32 mouse cellular contexts compared by ENCODE assay signal in the genomic region with DNA sequence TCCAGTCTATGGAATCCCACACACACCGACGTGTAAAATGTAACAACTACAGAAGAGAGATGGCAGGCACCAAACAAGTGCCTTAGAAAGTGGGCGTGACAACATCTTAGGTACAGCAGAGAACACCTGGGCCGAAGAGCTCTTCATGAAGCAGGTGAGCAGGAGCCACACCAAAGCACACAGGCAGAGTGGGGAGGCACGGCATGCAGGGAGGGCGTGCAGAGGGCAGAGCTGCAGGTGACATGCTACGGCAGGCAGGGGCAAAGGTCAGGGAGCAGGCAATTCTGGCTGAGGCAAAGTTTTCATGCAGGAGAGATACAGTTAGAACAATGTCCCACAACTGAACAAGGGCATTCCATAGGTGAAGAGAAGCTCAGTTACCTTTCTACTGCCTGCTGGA.
DNase-seq lines count a peak whose midpoint lies in the region; ATAC-seq and TF ChIP-seq lines count a peak whose summit lies in the region.
"Had no signal": no experiment of that assay in that cellular context is flagged by ENCODE, and none has a peak within 500 bp of the region (broad histone marks: within the 10 kb centered on the region; RNA-seq: fewer than 3 reads in every experiment).

No protein-coding gene starts in this region.

- 73% methylated on average over 7 of the region's 7 CpGs for WGBS in kidney, embryonic 15.5 days
- 62% methylated on average over 7 of the region's 7 CpGs for WGBS in intestine, embryonic 15.5 days
- WGBS in intestine, embryonic 16.5 days = 67% methylated on average over 7 of the region's 7 CpGs
- 53% methylated on average over 7 of the region's 7 CpGs for WGBS in stomach, postnatal 0 days

- H3K9ac ChIP-seq in kidney, embryonic 15.5 days = no peak overlapping the region
- H3K9ac ChIP-seq in intestine, embryonic 15.5 days = no peak overlapping the region
- H3K9ac ChIP-seq in intestine, embryonic 16.5 days (ENCODE audit: low read depth, low read length) = no peak overlapping the region
- no peak overlapping the region for H3K9ac ChIP-seq in stomach, postnatal 0 days (ENCODE audit: low read length)
- H3K9ac ChIP-seq: forebrain, embryonic 12.5 days; forebrain, postnatal 0 days; hindbrain, embryonic 12.5 days; limb, embryonic 15.5 days; liver, embryonic 14.5 days; lung, embryonic 15.5 days; midbrain, embryonic 15.5 days; neural tube, embryonic 15.5 days had no signal

- no peaks in the 10 kb centered on the region for H3K9me3 ChIP-seq in kidney, embryonic 15.5 days (replicated peaks)
- no peaks in the 10 kb centered on the region for H3K9me3 ChIP-seq in intestine, embryonic 15.5 days
- no peaks in the 10 kb centered on the region for H3K9me3 ChIP-seq in intestine, embryonic 16.5 days (ENCODE audit: control insufficient read depth, low read length)
- H3K9me3 ChIP-seq in stomach, postnatal 0 days (ENCODE audit: control insufficient read depth, low read length) = no peaks in the 10 kb centered on the region
- H3K9me3 ChIP-seq: forebrain, embryonic 12.5 days; hindbrain, embryonic 12.5 days; limb, embryonic 10.5 days; limb, embryonic 15.5 days; lung, embryonic 15.5 days; midbrain, embryonic 10.5 days; midbrain, embryonic 15.5 days; neural tube, embryonic 15.5 days had no signal

- TF ChIP-seq CTCF in stomach, postnatal 0 days (IDR thresholded peaks at IDR 0.05; ENCODE audit: low read depth) = no peak

- no peak for TF ChIP-seq EP300 in stomach, postnatal 0 days (optimal IDR thresholded peaks at IDR 0.05)

- peak; percentile 35 to 48 for DNase-seq in kidney, postnatal 36 days
- peak; percentile 51 for DNase-seq in stomach, postnatal 0 days (ENCODE audit: low spot score)
- no peak for DNase-seq in left cerebral cortex, adult 8-10 months (ENCODE audit: low spot score in 2 of 2)
- DNase-seq: adrenal gland, postnatal 36 days; B cell, adult 2 months; cerebellum, adult 18-20 months; cerebellum, postnatal 14 days; forebrain, postnatal 0 days; gastrocnemius, postnatal 10 days; heart, postnatal 36 days; kidney, adult 11 months; kidney, postnatal 4 days; layer of hippocampus, postnatal 36 days; right cerebral cortex, postnatal 25 days; spleen, adult 18-20 months; thymus, adult 2 months; thymus, postnatal 4 days had no signal

- peaks cover 66% of the 10 kb centered on the region for H3K36me3 ChIP-seq in kidney, embryonic 15.5 days
- H3K36me3 ChIP-seq in intestine, embryonic 15.5 days = no peaks in the 10 kb centered on the region
- H3K36me3 ChIP-seq in intestine, embryonic 16.5 days (ENCODE audit: control insufficient read depth, insufficient read depth, low read length) = no peaks in the 10 kb centered on the region
- no peaks in the 10 kb centered on the region for H3K36me3 ChIP-seq in stomach, postnatal 0 days (ENCODE audit: control insufficient read depth, insufficient read depth, low read length)
- H3K36me3 ChIP-seq: forebrain, embryonic 12.5 days; lung, embryonic 15.5 days; midbrain, embryonic 10.5 days; midbrain, embryonic 15.5 days; neural tube, embryonic 15.5 days had no signal

- H3K27ac ChIP-seq in kidney, embryonic 15.5 days = no peak overlapping the region
- no peak overlapping the region for H3K27ac ChIP-seq in intestine, embryonic 15.5 days
- H3K27ac ChIP-seq in intestine, embryonic 16.5 days (ENCODE audit: low read length) = 0 out of 2 replicates have a peak overlapping the region, but pooled peaks have one; percentile 21
- H3K27ac ChIP-seq in stomach, postnatal 0 days (replicated peaks) = no peak overlapping the region
- H3K27ac ChIP-seq: forebrain, embryonic 12.5 days; hindbrain, embryonic 12.5 days; hindbrain, postnatal 0 days; limb, embryonic 10.5 days; limb, embryonic 15.5 days; liver, embryonic 14.5 days; lung, embryonic 15.5 days; midbrain, embryonic 10.5 days; midbrain, embryonic 15.5 days; neural tube, embryonic 15.5 days had no signal

- ATAC-seq in kidney, embryonic 15.5 days (replicated peaks; ENCODE audit: low FRiP score) = no peak
- ATAC-seq in intestine, embryonic 15.5 days = peak; percentile 88
- peak; percentile 90 for ATAC-seq in intestine, embryonic 16.5 days
- 0 out of 2 replicates have a peak, but pooled peaks have one; percentile 65 for ATAC-seq in stomach, postnatal 0 days (ENCODE audit: low FRiP score, low TSS enrichment)
- ATAC-seq: forebrain, postnatal 0 days; hindbrain, postnatal 0 days; midbrain, embryonic 15.5 days had no signal

- no peaks in the 10 kb centered on the region for H3K27me3 ChIP-seq in kidney, embryonic 15.5 days
- no peaks in the 10 kb centered on the region for H3K27me3 ChIP-seq in intestine, embryonic 15.5 days (replicated peaks)
- H3K27me3 ChIP-seq in intestine, embryonic 16.5 days (replicated peaks; ENCODE audit: control insufficient read depth, insufficient read depth, low read length) = no peaks in the 10 kb centered on the region
- no peaks in the 10 kb centered on the region for H3K27me3 ChIP-seq in stomach, postnatal 0 days (ENCODE audit: control insufficient read depth, insufficient read depth, low read length)
- H3K27me3 ChIP-seq: hindbrain, embryonic 12.5 days; limb, embryonic 15.5 days; lung, embryonic 15.5 days; midbrain, embryonic 15.5 days; neural tube, embryonic 15.5 days had no signal

- H3K4me1 ChIP-seq in kidney, embryonic 15.5 days = no peaks in the 10 kb centered on the region
- 0 out of 2 replicates have a peak, but pooled peaks cover 2% of the 10 kb centered on the region for H3K4me1 ChIP-seq in intestine, embryonic 15.5 days (replicated peaks)
- H3K4me1 ChIP-seq in intestine, embryonic 16.5 days (ENCODE audit: control insufficient read depth, insufficient read depth, low read length) = peaks cover 4% of the 10 kb centered on the region; the same call in 1 of the 2 replicates
- no peaks in the 10 kb centered on the region for H3K4me1 ChIP-seq in stomach, postnatal 0 days (replicated peaks; ENCODE audit: control insufficient read depth, insufficient read depth)
- H3K4me1 ChIP-seq: forebrain, embryonic 12.5 days; hindbrain, embryonic 12.5 days; lung, embryonic 15.5 days; midbrain, embryonic 10.5 days; midbrain, embryonic 15.5 days; neural tube, embryonic 15.5 days had no signal

- no peak overlapping the region for H3K4me3 ChIP-seq in kidney, embryonic 15.5 days (replicated peaks)
- H3K4me3 ChIP-seq in intestine, embryonic 15.5 days (replicated peaks) = no peak overlapping the region
- no peak overlapping the region for H3K4me3 ChIP-seq in intestine, embryonic 16.5 days (ENCODE audit: low read length)
- H3K4me3 ChIP-seq in stomach, postnatal 0 days (ENCODE audit: low read depth, low read length) = no peak overlapping the region
- H3K4me3 ChIP-seq: erythroblast, embryonic 14.5 days; forebrain, embryonic 12.5 days; hindbrain, embryonic 12.5 days; limb, embryonic 10.5 days; limb, embryonic 15.5 days; lung, embryonic 15.5 days; midbrain, embryonic 10.5 days; midbrain, embryonic 15.5 days; neural tube, embryonic 15.5 days had no signal

- H3K4me2 ChIP-seq in kidney, embryonic 15.5 days = no peak overlapping the region
- no peak overlapping the region for H3K4me2 ChIP-seq in intestine, embryonic 15.5 days (replicated peaks)
- no peak overlapping the region for H3K4me2 ChIP-seq in intestine, embryonic 16.5 days (ENCODE audit: low read depth, low read length)
- no peak overlapping the region for H3K4me2 ChIP-seq in stomach, postnatal 0 days (replicated peaks; ENCODE audit: low read depth)
- H3K4me2 ChIP-seq: forebrain, embryonic 12.5 days; heart, embryonic 11.5 days; hindbrain, embryonic 12.5 days; limb, embryonic 15.5 days; lung, embryonic 15.5 days; midbrain, embryonic 15.5 days; neural tube, embryonic 15.5 days had no signal

Comparison
In these comparisons a context has a peak if more than half of its experiments do, and no peak if none do; other contexts are left out.
1. DNase-seq: peak in kidney, postnatal 36 days (2 of 2) and stomach, postnatal 0 days (single experiment); none in left cerebral cortex, adult 8-10 months (0 of 2).